Mouse (Mus musculus) lung, postnatal 0 days (tissue): ENCODE results near the gene Trio.

Experiments used
- CTCF ChIP-seq: IDR thresholded peaks from 2 replicates; pipeline ENCODE4 v1.5.1; 2016; ENCODE audit warnings: antibody characterized with exemption, mild to moderate bottlenecking
- EP300 ChIP-seq: IDR thresholded peaks from 2 replicates; pipeline ENCODE4 v1.6.1; 2016; ENCODE audit warnings: antibody characterized with exemption, mild to moderate bottlenecking, control low read depth

DNA sequence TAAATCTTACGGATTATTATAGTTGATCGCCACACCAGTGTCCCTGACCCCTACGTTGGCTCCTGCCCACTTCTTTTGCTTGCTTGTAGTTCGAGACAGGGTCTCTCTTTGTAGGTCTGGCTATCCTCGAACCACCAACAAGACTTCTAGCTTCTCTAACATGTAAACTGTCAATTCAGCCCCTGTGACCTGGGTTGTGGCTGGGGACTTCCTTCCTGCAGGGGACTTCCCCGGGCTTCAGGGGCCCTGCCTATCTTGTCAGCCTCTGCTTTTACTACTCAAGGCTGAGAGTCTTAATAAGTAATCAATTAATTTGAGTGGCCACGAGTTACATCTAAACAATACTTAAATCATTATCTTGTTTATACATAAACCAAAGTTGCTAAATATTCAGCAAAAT lies 99.2 kb downstream of the Trio start:
- TF ChIP-seq CTCF, result no peak
- no peak for TF ChIP-seq EP300
